Comparison of ENCODE assay signal across 9 mouse cellular contexts in genomic region chr7:120632518-120632917, GRCm38 (mm10). TPM values are rescaled to one million over a fixed set of nuclear protein-coding genes. Genes with fewer than 3 reads are reported as not detected.
DNase-seq lines count a peak whose midpoint lies in the region; ATAC-seq and TF ChIP-seq lines count a peak whose summit lies in the region.
"Had no signal": no experiment of that assay in that cellular context is flagged by ENCODE, and none has a peak within 500 bp of the region (broad histone marks: within the 10 kb centered on the region; RNA-seq: fewer than 3 reads in every experiment).

No protein-coding gene starts in this region.

- H3K9ac ChIP-seq in forebrain, postnatal 0 days, result no peak overlapping the region
- H3K9ac ChIP-seq in forebrain, embryonic 13.5 days, result no peak overlapping the region
- no peak overlapping the region for H3K9ac ChIP-seq in midbrain, embryonic 11.5 days (ENCODE audit: low read length)
- no peak overlapping the region for H3K9ac ChIP-seq in midbrain, embryonic 15.5 days
- H3K9ac ChIP-seq: hindbrain, embryonic 15.5 days had no signal

- no peaks in the 10 kb centered on the region for H3K9me3 ChIP-seq in forebrain, postnatal 0 days (ENCODE audit: low read length)
- H3K9me3 ChIP-seq in forebrain, embryonic 13.5 days (replicated peaks), result no peaks in the 10 kb centered on the region
- H3K9me3 ChIP-seq in midbrain, embryonic 11.5 days (ENCODE audit: control insufficient read depth, low read length), result no peaks in the 10 kb centered on the region
- H3K9me3 ChIP-seq in midbrain, embryonic 15.5 days, result no peaks in the 10 kb centered on the region
- H3K9me3 ChIP-seq: hindbrain, embryonic 15.5 days had no signal

- 55% methylated on average over 1 of the region's 1 CpGs for WGBS in forebrain, postnatal 0 days
- 83% methylated on average over 1 of the region's 1 CpGs for WGBS in forebrain, embryonic 13.5 days
- 85% methylated on average over 1 of the region's 1 CpGs for WGBS in midbrain, embryonic 11.5 days
- 69% methylated on average over 1 of the region's 1 CpGs for WGBS in midbrain, embryonic 15.5 days

- TF ChIP-seq POLR2A in myocyte (IDR thresholded peaks at IDR 0.05; ENCODE audit: insufficient read length, low read depth), result no peak

- DNase-seq in forebrain, postnatal 0 days, result peak; percentile 65
- DNase-seq in midbrain, embryonic 11.5 days (ENCODE audit: low spot score, missing footprints), result peak; percentile 8
- DNase-seq in gastrocnemius, postnatal 4 days (ENCODE audit: low spot score in 2 of 2), result no peak
- DNase-seq in heart, adult 11 months, result no peak

- H3K79me2 ChIP-seq in myocyte (ENCODE audit: control insufficient read depth, insufficient read depth), result peaks cover 26% of the 10 kb centered on the region

- TF ChIP-seq CTCF in forebrain, postnatal 0 days (IDR thresholded peaks at IDR 0.05; ENCODE audit: low read depth), result peak; percentile 61

- peaks cover 14% of the 10 kb centered on the region for H3K4me1 ChIP-seq in forebrain, postnatal 0 days (ENCODE audit: insufficient read depth)
- peaks cover 24% of the 10 kb centered on the region for H3K4me1 ChIP-seq in forebrain, embryonic 13.5 days
- H3K4me1 ChIP-seq in midbrain, embryonic 11.5 days (ENCODE audit: control insufficient read depth, insufficient read depth, low read length), result peaks cover 12% of the 10 kb centered on the region
- peaks cover 23% of the 10 kb centered on the region for H3K4me1 ChIP-seq in midbrain, embryonic 15.5 days

- no peak overlapping the region for H3K27ac ChIP-seq in forebrain, postnatal 0 days (ENCODE audit: low read depth, low read length)
- H3K27ac ChIP-seq in forebrain, embryonic 13.5 days, result no peak overlapping the region
- no peak overlapping the region for H3K27ac ChIP-seq in midbrain, embryonic 11.5 days (ENCODE audit: low read depth, low read length)
- H3K27ac ChIP-seq in midbrain, embryonic 15.5 days, result no peak overlapping the region
- H3K27ac ChIP-seq: hindbrain, embryonic 15.5 days had no signal

- ATAC-seq in forebrain, postnatal 0 days, result no peak
- ATAC-seq in forebrain, embryonic 13.5 days, result no peak
- ATAC-seq in midbrain, embryonic 11.5 days (ENCODE audit: low FRiP score), result no peak
- ATAC-seq in midbrain, embryonic 15.5 days (replicated peaks), result no peak
- 0 out of 2 replicates have a peak, but pooled peaks have one; percentile 26 for ATAC-seq in common myeloid progenitor, adult 5-6 weeks (replicated peaks; ENCODE audit: low read depth, poor library complexity, severe bottlenecking)

- no peak overlapping the region for H3K4me3 ChIP-seq in forebrain, postnatal 0 days (ENCODE audit: low read depth, low read length)
- no peak overlapping the region for H3K4me3 ChIP-seq in forebrain, embryonic 13.5 days
- H3K4me3 ChIP-seq in midbrain, embryonic 11.5 days (ENCODE audit: low read depth, low read length), result no peak overlapping the region
- H3K4me3 ChIP-seq in midbrain, embryonic 15.5 days, result no peak overlapping the region
- no peak overlapping the region for H3K4me3 ChIP-seq in myocyte
- H3K4me3 ChIP-seq: hindbrain, embryonic 15.5 days had no signal

- no peaks in the 10 kb centered on the region for H3K36me3 ChIP-seq in forebrain, postnatal 0 days (ENCODE audit: insufficient read depth)
- H3K36me3 ChIP-seq in forebrain, embryonic 13.5 days (ENCODE audit: poor library complexity, severe bottlenecking), result peaks cover under 1% of the 10 kb centered on the region; the same call in 1 of the 2 replicates
- H3K36me3 ChIP-seq in midbrain, embryonic 11.5 days (ENCODE audit: control insufficient read depth, insufficient read depth, low read length), result no peaks in the 10 kb centered on the region
- no peaks in the 10 kb centered on the region for H3K36me3 ChIP-seq in midbrain, embryonic 15.5 days (replicated peaks)
- no peaks in the 10 kb centered on the region for H3K36me3 ChIP-seq in myocyte (ENCODE audit: control insufficient read depth, insufficient read depth)
- H3K36me3 ChIP-seq: hindbrain, embryonic 15.5 days had no signal

- H3ac ChIP-seq in myocyte (ENCODE audit: control insufficient read depth, insufficient read length), result no peak overlapping the region

- no peak overlapping the region for H3K4me2 ChIP-seq in forebrain, postnatal 0 days (ENCODE audit: low read depth)
- no peak overlapping the region for H3K4me2 ChIP-seq in forebrain, embryonic 13.5 days
- H3K4me2 ChIP-seq in midbrain, embryonic 11.5 days, result no peak overlapping the region
- H3K4me2 ChIP-seq in midbrain, embryonic 15.5 days, result no peak overlapping the region
- H3K4me2 ChIP-seq in myocyte (ENCODE audit: low read depth), result peak overlapping the region; percentile 28
- H3K4me2 ChIP-seq: hindbrain, embryonic 15.5 days had no signal

- no peaks in the 10 kb centered on the region for H3K27me3 ChIP-seq in forebrain, postnatal 0 days (ENCODE audit: insufficient read depth, low read length)
- no peaks in the 10 kb centered on the region for H3K27me3 ChIP-seq in forebrain, embryonic 13.5 days
- H3K27me3 ChIP-seq in midbrain, embryonic 11.5 days (ENCODE audit: control insufficient read depth, insufficient read depth, low read length), result no peaks in the 10 kb centered on the region
- H3K27me3 ChIP-seq in midbrain, embryonic 15.5 days (replicated peaks), result no peaks in the 10 kb centered on the region
- H3K27me3 ChIP-seq in myocyte (ENCODE audit: control insufficient read depth, insufficient read depth, insufficient read length), result no peaks in the 10 kb centered on the region
- H3K27me3 ChIP-seq: hindbrain, embryonic 15.5 days had no signal

TF ChIP-seq in myocyte, 11 proteins besides CTCF, POLR2A, EP300 and RAD21:
- TF ChIP-seq SRF (IDR thresholded peaks at IDR 0.05; ENCODE audit: control insufficient read depth, insufficient read length, low read depth), result no peak
- no peak for TF ChIP-seq USF1 (IDR thresholded peaks at IDR 0.05; ENCODE audit: low read depth)
- no peak for TF ChIP-seq REST (IDR thresholded peaks at IDR 0.05; ENCODE audit: insufficient read depth, insufficient read length)

RNA-seq across cellular contexts. Expression of gene Uqcrc2, which starts 2.5 kb away (rescaled TPM):
- total RNA-seq in forebrain, postnatal 0 days (2014; rRNA removed), result 192 and 198 TPM in 2 replicates
- polyA plus RNA-seq in forebrain, postnatal 0 days (2015; fragmentation: Nextera tagmentation; extraction: Ambion mirVana), result 239 and 241 TPM in 2 replicates
- 209 and 210 TPM in 2 replicates for polyA plus RNA-seq in forebrain, embryonic 13.5 days (2015; fragmentation: Nextera tagmentation; extraction: Ambion mirVana)
- polyA plus RNA-seq in midbrain, embryonic 11.5 days (2014; fragmentation: Nextera tagmentation; extraction: Ambion mirVana), result 201 and 211 TPM in 2 replicates
- 204 and 212 TPM in 2 replicates for polyA plus RNA-seq in midbrain, embryonic 15.5 days (2015; fragmentation: Nextera tagmentation; extraction: Ambion mirVana)
- 142 and 147 TPM in 2 replicates for total RNA-seq in common myeloid progenitor, adult 5-6 weeks (2017)
- polyA plus RNA-seq in myocyte (2012; fragmentation: generic; extraction: Trizol), result 142 TPM
- 100 to 1,000 TPM; 395 to 428 TPM for total RNA-seq in gastrocnemius, postnatal 4 days (2021)

RNA-seq across cellular contexts. Expression of gene Pdzd9, which starts 37.6 kb away (rescaled TPM):
- total RNA-seq in forebrain, postnatal 0 days (2014; rRNA removed), result 0.24 TPM in 1 of 2 replicates, not detected in the other
- 0.22 and 0.25 TPM in 2 replicates for polyA plus RNA-seq in forebrain, postnatal 0 days (2015; fragmentation: Nextera tagmentation; extraction: Ambion mirVana)
- polyA plus RNA-seq in forebrain, embryonic 13.5 days (2015; fragmentation: Nextera tagmentation; extraction: Ambion mirVana), result 0.23 and 0.57 TPM in 2 replicates
- 0.38 and 0.39 TPM in 2 replicates for polyA plus RNA-seq in midbrain, embryonic 11.5 days (2014; fragmentation: Nextera tagmentation; extraction: Ambion mirVana)
- 0.34 and 0.54 TPM in 2 replicates for polyA plus RNA-seq in midbrain, embryonic 15.5 days (2015; fragmentation: Nextera tagmentation; extraction: Ambion mirVana)
- 0.09 TPM in 1 of 2 replicates, not detected in the other for total RNA-seq in common myeloid progenitor, adult 5-6 weeks (2017)
- 0.16 TPM for polyA plus RNA-seq in myocyte (2012; fragmentation: generic; extraction: Trizol)
- total RNA-seq in gastrocnemius, postnatal 4 days (2021), result not detected

RNA-seq across cellular contexts. Expression of gene Mosmo, which starts 44.9 kb away (rescaled TPM):
- 29.5 and 35.0 TPM in 2 replicates for total RNA-seq in forebrain, postnatal 0 days (2014; rRNA removed)
- 9.4 and 11.8 TPM in 2 replicates for polyA plus RNA-seq in forebrain, postnatal 0 days (2015; fragmentation: Nextera tagmentation; extraction: Ambion mirVana)
- 14.1 and 16.5 TPM in 2 replicates for polyA plus RNA-seq in forebrain, embryonic 13.5 days (2015; fragmentation: Nextera tagmentation; extraction: Ambion mirVana)
- polyA plus RNA-seq in midbrain, embryonic 11.5 days (2014; fragmentation: Nextera tagmentation; extraction: Ambion mirVana), result 12.5 and 15.0 TPM in 2 replicates
- polyA plus RNA-seq in midbrain, embryonic 15.5 days (2015; fragmentation: Nextera tagmentation; extraction: Ambion mirVana), result 12.3 and 14.9 TPM in 2 replicates
- 16.9 and 20.2 TPM in 2 replicates for total RNA-seq in common myeloid progenitor, adult 5-6 weeks (2017)
- 23.3 TPM for polyA plus RNA-seq in myocyte (2012; fragmentation: generic; extraction: Trizol)
- 10 to 100 TPM; 25.6 to 31.3 TPM for total RNA-seq in gastrocnemius, postnatal 4 days (2021)

Comparison
In these comparisons a context has a peak if more than half of its experiments do, and no peak if none do; other contexts are left out.
1. DNase-seq: peak in forebrain, postnatal 0 days (single experiment) and midbrain, embryonic 11.5 days (single experiment); none in gastrocnemius, postnatal 4 days (0 of 2) and heart, adult 11 months (single experiment).